Mouse (Mus musculus): Measurements from ENCODE around the gene Zfyve27.

DNA sequence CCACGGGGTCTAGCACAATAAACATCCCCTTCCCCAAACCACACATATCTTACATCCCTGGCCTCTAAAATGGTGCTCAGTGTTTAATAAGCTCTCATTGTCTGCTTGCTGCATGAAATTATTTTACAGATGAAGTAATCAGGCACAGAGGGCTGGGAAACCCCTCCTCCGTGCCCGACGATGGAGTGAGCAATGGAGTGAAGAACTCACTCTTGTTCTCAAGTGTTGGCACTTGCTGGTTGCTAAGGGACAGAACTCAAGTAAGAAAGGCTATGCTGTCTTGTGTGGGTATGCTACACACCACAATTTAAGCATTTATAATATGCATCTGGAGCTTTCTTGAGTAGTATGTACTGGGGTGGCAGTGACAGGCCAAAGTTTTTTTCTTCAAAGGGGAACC is 18.5 kb upstream of the Zfyve27 start:
- TF ChIP-seq EP300 (IDR thresholded peaks at IDR 0.05) (peak; percentile 43), CTCF (IDR thresholded peaks at IDR 0.05) (no peak)
